Mouse (Mus musculus) heart, adult 2 months (tissue): ENCODE results near the gene Cenpm. TPM values are rescaled to one million over a fixed set of nuclear protein-coding genes. Genes with fewer than 3 reads are reported as not detected.
"Not testable (repeated sequence)": the region's sequence is repeated elsewhere in the genome, so short reads cannot be mapped to it uniquely, and the experiment has no call there.

Source experiments
- DNase-seq, 2 experiments: peaks; one replicate each; pipeline ENCODE4 v3.0.0; 2021
- H3K27ac ChIP-seq: fragments of 200-600 bp; 2 replicates; pipeline ENCODE4 v1.8.1; 2022
- H3K27me3 ChIP-seq: fragments of 200-500 bp; 2 replicates; pipeline ENCODE4 v1.6.1; 2012; ENCODE audit warnings: mild to moderate bottlenecking, low read length, inconsistent platforms, mixed read lengths; ENCODE audit not compliant: control insufficient read depth, insufficient read depth
- H3K36me3 ChIP-seq: fragments of 200-500 bp; 2 replicates; pipeline ENCODE4 v1.6.1; 2012; ENCODE audit warnings: low read length, inconsistent platforms; ENCODE audit not compliant: control insufficient read depth, insufficient read depth
- H3K4me1 ChIP-seq: fragments of 200-500 bp; 2 replicates; pipeline ENCODE4 v1.6.1; 2011; ENCODE audit warnings: low read length; ENCODE audit not compliant: control insufficient read depth, insufficient read depth
- H3K4me3 ChIP-seq: fragments of 200-600 bp; 2 replicates; pipeline ENCODE4 v1.8.1; 2022
- H3K79me2 ChIP-seq: fragments of 200-500 bp; replicated peaks from 2 replicates; pipeline ENCODE4 v1.6.1; 2012; ENCODE audit warnings: mild to moderate bottlenecking, inconsistent platforms, low read length, moderate library complexity, mixed read lengths; ENCODE audit not compliant: control insufficient read depth, insufficient read depth
- H3K9ac ChIP-seq: fragments of 200-500 bp; 2 replicates; pipeline ENCODE4 v1.6.1; 2012; ENCODE audit warnings: low read depth, mild to moderate bottlenecking, control low read depth, inconsistent platforms, low read length, mixed read lengths
- CTCF ChIP-seq: fragments of 200-600 bp; IDR thresholded peaks from 2 replicates; pipeline ENCODE4 v1.8.1; 2022; ENCODE audit warnings: antibody characterized with exemption, mild to moderate bottlenecking, moderate library complexity
- EP300 ChIP-seq: fragments of 200-500 bp; IDR thresholded peaks from 2 replicates; pipeline ENCODE4 v1.6.1; 2011; ENCODE audit warnings: low read depth, low read length, control low read depth; ENCODE audit not compliant: insufficient read depth
- POLR2A ChIP-seq: fragments of 200-500 bp; IDR thresholded peaks from 2 replicates; pipeline ENCODE4 v1.6.1; 2011; ENCODE audit warnings: mild to moderate bottlenecking, low read depth, low read length, control low read depth; ENCODE audit not compliant: insufficient read depth
- WGBS: fragments of 180-500 bp; shearing (Covaris S2); methylation state at CpG from one replicate; pipeline ENCODE4 v1.1.7; 2018; 5-methylcytosine and 5-hydroxymethylcytosine counted together
- intact Hi-C: fragments of 180-260 bp; cut with DNase I; formaldehyde crosslinking; loops from one replicate; pipeline ENCODE4 v1.15.1; 2025
- polyA plus RNA-seq: library from polyadenylated mRNA; depleted of rRNA; stranded (reverse); fragments of >200 nt; gene quantifications from 2 replicates; pipeline ENCODE4 v1.2.3, GENCODE M21; 2012
- total RNA-seq, 2 experiments: library from RNA; stranded (reverse); gene quantifications; 2 replicates each; pipeline ENCODE4 v1.2.3; 2021

Gene Cenpm
- total and polyA plus RNA-seq, 3 experiments, result 0.39 to 1.7 (median 0.42) TPM

- H3K9ac ChIP-seq, result no peak within 1 kb of the TSS
- 66% methylated on average over 6 of the region's 6 CpGs for WGBS
- intact Hi-C loops, result no loop called here
- no peak within 1 kb of the TSS for H3K4me3 ChIP-seq
- no peaks in the 10 kb centered on the region for H3K36me3 ChIP-seq
- H3K27ac ChIP-seq, result no peak within 1 kb of the TSS
- DNase-seq, result no peak
- no peaks in the 10 kb centered on the region for H3K27me3 ChIP-seq
- H3K79me2 ChIP-seq, result no peaks in the 10 kb centered on the region
- TF ChIP-seq POLR2A, result no peak
- no peaks in the 10 kb centered on the region for H3K4me1 ChIP-seq
These were observed 7.5 kb upstream of the Cenpm start, which contains the start of gene 1500009C09Rik for GRCm38 (mm10) chr15:82252097-82252496. TSS of gene 1500009C09Rik (plus strand) at chr15:82252397.

- WGBS, result 94% methylated on average over 3 of the region's 3 CpGs
- Histone ChIP-seq H3K27me3 (no peaks in the 10 kb centered on the region), H3K9ac (no peak overlapping the region), H3K36me3 (no peaks in the 10 kb centered on the region), H3K4me1 (no peaks in the 10 kb centered on the region), H3K27ac (no peak overlapping the region), H3K4me3 (no peak overlapping the region), H3K79me2 (no peaks in the 10 kb centered on the region)
- no peak for TF ChIP-seq POLR2A
- peak; percentile 48 for TF ChIP-seq CTCF
- no peak for TF ChIP-seq EP300
- intact Hi-C loops, result no loop called here
- no peak for DNase-seq
These were observed 7.0 kb upstream of the Cenpm start for GRCm38 (mm10) chr15:82251579-82251978.

- no peak overlapping the region for H3K9ac ChIP-seq
- intact Hi-C loops, result no loop called here
- no peak for TF ChIP-seq POLR2A
- no peak for TF ChIP-seq CTCF
- TF ChIP-seq EP300, result no peak
- H3K27ac ChIP-seq, result no peak overlapping the region
- no peaks in the 10 kb centered on the region for H3K36me3 ChIP-seq
- WGBS, result 37% methylated on average over 3 of the region's 3 CpGs
- H3K27me3 ChIP-seq, result no peaks in the 10 kb centered on the region
- 0 out of 2 replicates have a peak, but pooled peaks cover 2% of the 10 kb centered on the region for H3K4me1 ChIP-seq
- H3K79me2 ChIP-seq, result no peaks in the 10 kb centered on the region
- DNase-seq, result no peak
- no peak overlapping the region for H3K4me3 ChIP-seq
These were observed 2.7 kb upstream of the Cenpm start for GRCm38 (mm10) chr15:82247131-82247776.

- DNase-seq, H3K79me2 ChIP-seq, H3K9ac ChIP-seq, H3K27ac ChIP-seq, H3K36me3 ChIP-seq, H3K27me3 ChIP-seq, intact Hi-C loops, H3K4me1 ChIP-seq: not testable (repeated sequence)
- WGBS, result 23% methylated on average over 9 of the region's 9 CpGs
- H3K4me3 ChIP-seq, result peak overlapping the region; percentile 71
These were observed 235 bp upstream of the Cenpm start for GRCm38 (mm10) chr15:82244805-82245161.

- H3K27ac ChIP-seq, result no peak overlapping the region
- intact Hi-C loops, result no loop called here
- TF ChIP-seq EP300, result no peak
- no peak for TF ChIP-seq POLR2A
- TF ChIP-seq CTCF, result no peak
- DNase-seq, result no peak
- H3K36me3 ChIP-seq, result no peaks in the 10 kb centered on the region
- no peaks in the 10 kb centered on the region for H3K79me2 ChIP-seq
- WGBS, result under 1% methylated on average over 12 of the region's 12 CpGs
- H3K9ac ChIP-seq, result peak overlapping the region; percentile 56
- peak overlapping the region; percentile 71 for H3K4me3 ChIP-seq
- H3K4me1 ChIP-seq, result 0 out of 2 replicates have a peak, but pooled peaks cover 2% of the 10 kb centered on the region
- no peaks in the 10 kb centered on the region for H3K27me3 ChIP-seq
These were observed 820 bp downstream of the Cenpm start for GRCm38 (mm10) chr15:82243742-82244114.

- H3K4me3 ChIP-seq, result no peak overlapping the region; the same call in 1 of the 2 replicates
- no peak overlapping the region for H3K27ac ChIP-seq
- H3K27me3 ChIP-seq, result no peaks in the 10 kb centered on the region
- no peak overlapping the region for H3K9ac ChIP-seq
- TF ChIP-seq CTCF (no peak), POLR2A (no peak), EP300 (no peak)
- H3K36me3 ChIP-seq, result no peaks in the 10 kb centered on the region
- 0 out of 2 replicates have a peak, but pooled peaks cover 2% of the 10 kb centered on the region for H3K4me1 ChIP-seq
- 69% methylated on average over 3 of the region's 3 CpGs for WGBS
- DNase-seq, result no peak
- H3K79me2 ChIP-seq, result no peaks in the 10 kb centered on the region
- intact Hi-C loops, result no loop called here
These were observed 1.2 kb downstream of the Cenpm start for GRCm38 (mm10) chr15:82243311-82243710.
